Comparison of ENCODE assay signal across 24 mouse cellular contexts in genomic region chr5:26374175-26374984, GRCm38 (mm10).
A peak's percentile ranks its signal among the peaks of the same experiment; 100 is the strongest.
DNase-seq lines count a peak whose midpoint lies in the region; ATAC-seq and TF ChIP-seq lines count a peak whose summit lies in the region.
"Had no signal": no experiment of that assay in that cellular context is flagged by ENCODE, and none has a peak within 500 bp of the region (broad histone marks: within the 10 kb centered on the region; RNA-seq: fewer than 3 reads in every experiment).

No protein-coding gene starts in this region.

- H3K36me3 ChIP-seq in forebrain, embryonic 13.5 days (ENCODE audit: poor library complexity, severe bottlenecking) = no peaks in the 10 kb centered on the region
- no peaks in the 10 kb centered on the region for H3K36me3 ChIP-seq in forebrain, embryonic 10.5 days (replicated peaks)
- H3K36me3 ChIP-seq in limb, embryonic 14.5 days (ENCODE audit: control insufficient read depth, insufficient read depth, low read length) = no peaks in the 10 kb centered on the region
- H3K36me3 ChIP-seq: G1E; heart, embryonic 15.5 days; hindbrain, embryonic 10.5 days; intestine, embryonic 15.5 days had no signal

- intact Hi-C loops in heart, postnatal 36 days (cut with DNase I) = no loop called here

- TF ChIP-seq CTCF in brain, embryonic 14.5 days (IDR thresholded peaks at IDR 0.05; ENCODE audit: borderline replicate concordance, extremely low read depth, insufficient read depth, insufficient read length) = no peak

- no peak overlapping the region for H3K4me3 ChIP-seq in forebrain, embryonic 13.5 days
- no peak overlapping the region for H3K4me3 ChIP-seq in forebrain, embryonic 10.5 days
- no peak overlapping the region for H3K4me3 ChIP-seq in limb, embryonic 14.5 days (replicated peaks; ENCODE audit: low read length)
- H3K4me3 ChIP-seq: heart, adult 2 months; heart, embryonic 15.5 days; hindbrain, embryonic 10.5 days; intestine, embryonic 15.5 days had no signal

- peak; percentile 50; the same call in 1 of the 2 replicates for ATAC-seq in forebrain, embryonic 13.5 days
- ATAC-seq in limb, embryonic 14.5 days (ENCODE audit: low FRiP score, low read depth) = 0 out of 2 replicates have a peak, but pooled peaks have one; percentile 23
- ATAC-seq: activated CD4-positive, CD25-positive, alpha-beta regulatory T cell, adult 4 months; CD4-positive, CD25-positive, alpha-beta regulatory T cell, adult 4 months; intestine, embryonic 15.5 days; Patski had no signal

- H3K9ac ChIP-seq in forebrain, embryonic 13.5 days = no peak overlapping the region
- no peak overlapping the region for H3K9ac ChIP-seq in limb, embryonic 14.5 days (ENCODE audit: low read depth, low read length, severe bottlenecking)
- H3K9ac ChIP-seq: heart, embryonic 15.5 days; hindbrain, embryonic 14.5 days; intestine, embryonic 15.5 days had no signal

- DNase-seq in forebrain, embryonic 10.5 days (ENCODE audit: extremely low spot score, low spot score) = no peak
- peak; percentile 36 for DNase-seq in heart, adult 11 months
- no peak for DNase-seq in heart, postnatal 36 days
- peak; percentile 68 for DNase-seq in brain, embryonic 14.5 days (ENCODE audit: low read depth)
- no peak for DNase-seq in limb, embryonic 14.5 days (ENCODE audit: low spot score)
- no peak for DNase-seq in thymus, postnatal 14 days
- DNase-seq: adrenal gland, postnatal 14 days; cerebellum, adult 11 months; cerebellum, adult 8-10 months; cerebellum, postnatal 36 days; gastrocnemius, postnatal 10 days; heart, adult 2 months; heart, postnatal 14 days; kidney, adult 18-20 months had no signal

- no peak for TF ChIP-seq POLR2A in brain, embryonic 14.5 days (IDR thresholded peaks at IDR 0.05; ENCODE audit: borderline replicate concordance, extremely low read depth, insufficient read depth, insufficient read length, poor library complexity, severe bottlenecking)
- TF ChIP-seq POLR2A in limb, embryonic 14.5 days (IDR thresholded peaks at IDR 0.05; ENCODE audit: borderline replicate concordance, extremely low read depth, insufficient read depth, insufficient read length) = no peak

- peaks cover 12% of the 10 kb centered on the region for H3K4me1 ChIP-seq in forebrain, embryonic 13.5 days
- H3K4me1 ChIP-seq in forebrain, embryonic 10.5 days = peaks cover 15% of the 10 kb centered on the region
- H3K4me1 ChIP-seq in limb, embryonic 14.5 days (ENCODE audit: control insufficient read depth, insufficient read depth, low read length) = 0 out of 2 replicates have a peak, but pooled peaks cover 3% of the 10 kb centered on the region
- H3K4me1 ChIP-seq: heart, embryonic 15.5 days; hindbrain, embryonic 10.5 days; intestine, embryonic 15.5 days had no signal

- peak overlapping the region; percentile 19; the same call in 1 of the 2 replicates for H3K4me2 ChIP-seq in forebrain, embryonic 13.5 days
- H3K4me2 ChIP-seq in limb, embryonic 14.5 days (replicated peaks; ENCODE audit: low read depth, low read length, severe bottlenecking) = no peak overlapping the region
- H3K4me2 ChIP-seq: heart, embryonic 11.5 days; heart, embryonic 15.5 days; hindbrain, embryonic 14.5 days; intestine, embryonic 15.5 days had no signal

- H3K9me3 ChIP-seq in forebrain, embryonic 13.5 days (replicated peaks) = no peaks in the 10 kb centered on the region
- H3K9me3 ChIP-seq in forebrain, embryonic 10.5 days = no peaks in the 10 kb centered on the region; the same call in 1 of the 2 replicates
- no peaks in the 10 kb centered on the region for H3K9me3 ChIP-seq in limb, embryonic 14.5 days (ENCODE audit: control insufficient read depth, low read length)
- H3K9me3 ChIP-seq: heart, embryonic 15.5 days; hindbrain, embryonic 10.5 days; intestine, embryonic 15.5 days had no signal

- no peak overlapping the region for H3K27ac ChIP-seq in forebrain, embryonic 13.5 days
- no peak overlapping the region for H3K27ac ChIP-seq in forebrain, embryonic 10.5 days
- no peak overlapping the region for H3K27ac ChIP-seq in limb, embryonic 14.5 days (replicated peaks; ENCODE audit: low read depth, low read length)
- H3K27ac ChIP-seq: heart, adult 2 months; heart, embryonic 15.5 days; hindbrain, embryonic 10.5 days; hindbrain, embryonic 14.5 days; intestine, embryonic 15.5 days had no signal

- 33% methylated on average over 10 of the region's 10 CpGs for WGBS in forebrain, embryonic 13.5 days
- 73% methylated on average over 10 of the region's 10 CpGs for WGBS in forebrain, embryonic 10.5 days
- WGBS in limb, embryonic 14.5 days = 42% methylated on average over 10 of the region's 10 CpGs

- no peaks in the 10 kb centered on the region for H3K27me3 ChIP-seq in forebrain, embryonic 13.5 days
- no peaks in the 10 kb centered on the region for H3K27me3 ChIP-seq in forebrain, embryonic 10.5 days (ENCODE audit: poor library complexity, severe bottlenecking)
- no peaks in the 10 kb centered on the region for H3K27me3 ChIP-seq in limb, embryonic 14.5 days (ENCODE audit: control insufficient read depth, insufficient read depth, low read length)
- H3K27me3 ChIP-seq: heart, embryonic 15.5 days; intestine, embryonic 15.5 days; Patski had no signal

Comparison
In these comparisons a context has a peak if more than half of its experiments do, and no peak if none do; other contexts are left out.
1. DNase-seq: peak in heart, adult 11 months (single experiment) and brain, embryonic 14.5 days (single experiment); none in forebrain, embryonic 10.5 days (single experiment), heart, postnatal 36 days (0 of 2), limb, embryonic 14.5 days (single experiment) and thymus, postnatal 14 days (single experiment).